Mouse (Mus musculus) c-Kit-positive CD71-positive TER-119-positive erythroid progenitor cells, embryonic 14.5 days (primary cell): Measurements from ENCODE around the gene Tmem164.

Source experiments
- DNase-seq: peaks from one replicate; pipeline ENCODE4 v3.0.0-alpha.2; 2013; ENCODE audit warnings: low spot score

Gene Tmem164

GRCm38 (mm10) chrX:142829267-142829666, 148.1 kb downstream of the Tmem164 start:
- DNase-seq = no peak

GRCm38 (mm10) chrX:142829866-142830470, 148.8 kb downstream of the Tmem164 start:
- no peak for DNase-seq

GRCm38 (mm10) chrX:142830572-142830971, 149.4 kb downstream of the Tmem164 start:
- DNase-seq = no peak

GRCm38 (mm10) chrX:142832221-142832620, 151.0 kb downstream of the Tmem164 start:
- no peak for DNase-seq

GRCm38 (mm10) chrX:142833164-142833796, 152.1 kb downstream of the Tmem164 start:
- no peak for DNase-seq

- DNase-seq = no peak
Observed at GRCm38 (mm10) chrX:142834807-142835206, 153.6 kb downstream of the Tmem164 start.

- DNase-seq = no peak
Observed at GRCm38 (mm10) chrX:142836399-142836798, 155.2 kb downstream of the Tmem164 start.

GRCm38 (mm10) chrX:142837316-142837715, 156.1 kb downstream of the Tmem164 start:
- no peak for DNase-seq

GRCm38 (mm10) chrX:142838841-142839240, 157.6 kb downstream of the Tmem164 start:
- no peak for DNase-seq

GRCm38 (mm10) chrX:142839411-142839810, 158.2 kb downstream of the Tmem164 start:
- no peak for DNase-seq

GRCm38 (mm10) chrX:142841916-142842315, 160.7 kb downstream of the Tmem164 start:
- no peak for DNase-seq

- no peak for DNase-seq
Observed at GRCm38 (mm10) chrX:142846266-142846665, 165.1 kb downstream of the Tmem164 start.

GRCm38 (mm10) chrX:142848032-142848431, 166.8 kb downstream of the Tmem164 start:
- DNase-seq = no peak

- no peak for DNase-seq
Observed at GRCm38 (mm10) chrX:142869844-142870243, 188.6 kb downstream of the Tmem164 start.

GRCm38 (mm10) chrX:142882255-142882654, 201.0 kb downstream of the Tmem164 start:
- no peak for DNase-seq

- DNase-seq = no peak
Observed at GRCm38 (mm10) chrX:142883593-142883992, 202.4 kb downstream of the Tmem164 start.

GRCm38 (mm10) chrX:142885962-142886361, 204.8 kb downstream of the Tmem164 start:
- DNase-seq = no peak
